Mouse (Mus musculus) lung, postnatal 14 days (tissue): ENCODE data around the gene Kif13a.

Experiments
- DNase-seq: peaks from one replicate; pipeline ENCODE4 v3.0.0; 2021

Kif13a gene

GRCm38 (mm10) chr13:46832956-46833355, 96.7 kb downstream of the Kif13a start:
- DNase-seq: peak; percentile 27

GRCm38 (mm10) chr13:46823271-46823670, 106.4 kb downstream of the Kif13a start:
- no peak for DNase-seq

- no peak for DNase-seq
Observed at GRCm38 (mm10) chr13:46822200-46822599, 107.5 kb downstream of the Kif13a start.

- no peak for DNase-seq
Observed at GRCm38 (mm10) chr13:46819729-46820223, 109.9 kb downstream of the Kif13a start.

- DNase-seq: no peak
Observed at GRCm38 (mm10) chr13:46819202-46819728, 110.4 kb downstream of the Kif13a start.

GRCm38 (mm10) chr13:46818374-46818773, 111.3 kb downstream of the Kif13a start:
- DNase-seq: peak; percentile 32

- DNase-seq: peak; percentile 24
Observed at GRCm38 (mm10) chr13:46812648-46813184, 117.0 kb downstream of the Kif13a start.

- no peak for DNase-seq
Observed at GRCm38 (mm10) chr13:46811696-46812095, 118.0 kb downstream of the Kif13a start.

GRCm38 (mm10) chr13:46810613-46811012, 119.1 kb downstream of the Kif13a start:
- DNase-seq: no peak

- DNase-seq: peak; percentile 55
Observed at GRCm38 (mm10) chr13:46810098-46810497, 119.6 kb downstream of the Kif13a start.

GRCm38 (mm10) chr13:46807901-46808300, 121.8 kb downstream of the Kif13a start:
- no peak for DNase-seq

GRCm38 (mm10) chr13:46801196-46801595, 128.5 kb downstream of the Kif13a start:
- DNase-seq: no peak

GRCm38 (mm10) chr13:46798156-46798555, 131.5 kb downstream of the Kif13a start:
- DNase-seq: peak; percentile 53

- no peak for DNase-seq
Observed at GRCm38 (mm10) chr13:46796381-46796780, 133.3 kb downstream of the Kif13a start.

GRCm38 (mm10) chr13:46793824-46794223, 135.8 kb downstream of the Kif13a start:
- no peak for DNase-seq

- DNase-seq: no peak
Observed at GRCm38 (mm10) chr13:46788452-46788851, 141.2 kb downstream of the Kif13a start.

GRCm38 (mm10) chr13:46786836-46787235, 142.8 kb downstream of the Kif13a start:
- no peak for DNase-seq

GRCm38 (mm10) chr13:46786064-46786561, 143.6 kb downstream of the Kif13a start:
- DNase-seq: no peak

- DNase-seq: no peak
Observed at GRCm38 (mm10) chr13:46780379-46780778, 149.3 kb downstream of the Kif13a start.

GRCm38 (mm10) chr13:46779831-46780230, 149.8 kb downstream of the Kif13a start:
- no peak for DNase-seq

- DNase-seq: no peak
Observed at GRCm38 (mm10) chr13:46777461-46777860, 152.2 kb downstream of the Kif13a start.

GRCm38 (mm10) chr13:46776636-46777305, 152.9 kb downstream of the Kif13a start:
- DNase-seq: peak; percentile 22

GRCm38 (mm10) chr13:46774998-46775397, 154.7 kb downstream of the Kif13a start:
- DNase-seq: no peak

- no peak for DNase-seq
Observed at GRCm38 (mm10) chr13:46772581-46772980, 157.1 kb downstream of the Kif13a start.
